Comparison of ENCODE assay signal across 9 mouse cellular contexts in the genomic region with DNA sequence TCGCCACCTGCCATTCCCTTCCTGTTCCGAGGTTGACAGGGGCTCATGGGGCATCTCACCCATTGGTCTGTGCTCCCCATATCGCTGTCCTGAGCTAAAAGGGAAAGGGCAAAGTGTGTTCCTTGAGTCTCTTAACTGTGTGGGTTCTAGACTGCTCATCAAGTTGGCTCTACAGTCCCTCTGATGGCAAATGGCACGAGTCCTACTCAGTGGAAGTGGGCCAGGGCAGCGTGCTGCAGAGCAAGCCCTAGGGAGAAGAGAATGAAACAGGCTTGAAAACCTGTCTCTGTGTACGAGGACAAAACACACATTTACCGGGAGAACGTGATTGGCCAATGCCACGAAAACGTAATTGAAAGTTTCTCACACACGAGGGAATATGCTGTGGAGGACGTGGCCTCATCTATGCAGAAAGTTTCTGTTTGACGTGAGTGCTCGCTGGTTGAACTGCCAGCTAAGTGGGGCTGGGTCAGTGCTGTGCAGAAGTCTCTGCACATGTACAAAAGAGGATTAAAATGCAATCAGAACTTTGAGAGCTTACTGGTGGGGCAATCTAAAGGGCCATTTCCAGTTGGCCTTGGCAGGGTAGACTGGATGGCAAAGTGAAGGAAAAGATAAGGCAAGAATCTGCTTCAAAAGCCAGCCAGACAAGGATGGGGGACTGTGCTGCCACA.
A peak's percentile ranks its signal among the peaks of the same experiment; 100 is the strongest.
DNase-seq lines count a peak whose midpoint lies in the region; ATAC-seq lines count a peak whose summit lies in the region.
"Had no signal": no experiment of that assay in that cellular context is flagged by ENCODE, and none has a peak within 500 bp of the region (broad histone marks: within the 10 kb centered on the region; RNA-seq: fewer than 3 reads in every experiment).

No protein-coding gene starts in this region.

- H3K9me3 ChIP-seq in embryonic facial prominence, embryonic 12.5 days: no peaks in the 10 kb centered on the region
- H3K9me3 ChIP-seq in embryonic facial prominence, embryonic 10.5 days: no peaks in the 10 kb centered on the region
- no peaks in the 10 kb centered on the region for H3K9me3 ChIP-seq in limb, embryonic 12.5 days
- H3K9me3 ChIP-seq: liver, embryonic 13.5 days had no signal

- peaks cover 5% of the 10 kb centered on the region; the same call in 1 of the 2 replicates for H3K4me1 ChIP-seq in embryonic facial prominence, embryonic 12.5 days
- peaks cover 10% of the 10 kb centered on the region for H3K4me1 ChIP-seq in embryonic facial prominence, embryonic 10.5 days
- peaks cover 36% of the 10 kb centered on the region for H3K4me1 ChIP-seq in limb, embryonic 12.5 days (replicated peaks)
- H3K4me1 ChIP-seq: liver, embryonic 13.5 days had no signal

- peak overlapping the region; percentile 46; the same call in 1 of the 2 replicates for H3K27ac ChIP-seq in embryonic facial prominence, embryonic 12.5 days
- no peak overlapping the region; the same call in 1 of the 2 replicates for H3K27ac ChIP-seq in embryonic facial prominence, embryonic 10.5 days (replicated peaks)
- H3K27ac ChIP-seq in limb, embryonic 12.5 days: peak overlapping the region; percentile 12; the same call in 1 of the 2 replicates
- H3K27ac ChIP-seq: liver, embryonic 13.5 days had no signal

- no peak for ATAC-seq in embryonic facial prominence, embryonic 12.5 days (ENCODE audit: insufficient number of reproducible peaks, insufficient read depth, low FRiP score, low TSS enrichment)
- ATAC-seq in limb, embryonic 12.5 days (ENCODE audit: insufficient number of reproducible peaks, insufficient read depth, low FRiP score, low TSS enrichment, low read depth): no peak

- no peak overlapping the region for H3K4me3 ChIP-seq in embryonic facial prominence, embryonic 12.5 days
- H3K4me3 ChIP-seq in embryonic facial prominence, embryonic 10.5 days: no peak overlapping the region
- no peak overlapping the region for H3K4me3 ChIP-seq in limb, embryonic 12.5 days (replicated peaks)
- H3K4me3 ChIP-seq: liver, embryonic 13.5 days had no signal

- no peaks in the 10 kb centered on the region for H3K27me3 ChIP-seq in embryonic facial prominence, embryonic 12.5 days
- peaks cover 5% of the 10 kb centered on the region; the same call in 1 of the 2 replicates for H3K27me3 ChIP-seq in embryonic facial prominence, embryonic 10.5 days (replicated peaks; ENCODE audit: low read depth, poor library complexity, severe bottlenecking)
- no peaks in the 10 kb centered on the region for H3K27me3 ChIP-seq in limb, embryonic 12.5 days
- H3K27me3 ChIP-seq: liver, embryonic 13.5 days had no signal

- intact Hi-C loops in left cerebral cortex, postnatal 4 days (cut with DNase I): no loop called here

- no peak overlapping the region for H3K9ac ChIP-seq in embryonic facial prominence, embryonic 12.5 days
- no peak overlapping the region for H3K9ac ChIP-seq in limb, embryonic 12.5 days (replicated peaks)
- H3K9ac ChIP-seq: liver, embryonic 13.5 days had no signal

- no peaks in the 10 kb centered on the region for H3K36me3 ChIP-seq in embryonic facial prominence, embryonic 12.5 days
- H3K36me3 ChIP-seq in embryonic facial prominence, embryonic 10.5 days (replicated peaks): no peaks in the 10 kb centered on the region
- H3K36me3 ChIP-seq in limb, embryonic 12.5 days: no peaks in the 10 kb centered on the region
- H3K36me3 ChIP-seq: liver, embryonic 13.5 days had no signal

- H3K4me2 ChIP-seq in embryonic facial prominence, embryonic 12.5 days (replicated peaks): no peak overlapping the region
- no peak overlapping the region for H3K4me2 ChIP-seq in limb, embryonic 12.5 days
- H3K4me2 ChIP-seq: liver, embryonic 13.5 days had no signal

- no peak for DNase-seq in embryonic facial prominence, embryonic 10.5 days (ENCODE audit: low spot score)
- DNase-seq in left cerebral cortex, postnatal 4 days: peak; percentile 29
- DNase-seq in left cerebral cortex, adult 8-10 months (ENCODE audit: low spot score in 2 of 2): no peak
- peak; percentile 21 for DNase-seq in adrenal gland, postnatal 25 days
- no peak for DNase-seq in embryo, embryonic 9.5 days (ENCODE audit: extremely low spot score)
- DNase-seq: liver, embryonic 13.5 days; thymus, postnatal 14 days had no signal

- 82% methylated on average over 14 of the region's 14 CpGs for WGBS in embryonic facial prominence, embryonic 12.5 days
- 90% methylated on average over 14 of the region's 14 CpGs for WGBS in embryonic facial prominence, embryonic 10.5 days
- 87% methylated on average over 14 of the region's 14 CpGs for WGBS in limb, embryonic 12.5 days

Comparison
In these comparisons a context has a peak if more than half of its experiments do, and no peak if none do; other contexts are left out.
1. DNase-seq: peak in left cerebral cortex, postnatal 4 days (single experiment) and adrenal gland, postnatal 25 days (single experiment); none in embryonic facial prominence, embryonic 10.5 days (single experiment), left cerebral cortex, adult 8-10 months (0 of 2) and embryo, embryonic 9.5 days (single experiment).